Mouse (Mus musculus): ENCODE results near the gene Pxmp4.

The Pxmp4 gene

DNA sequence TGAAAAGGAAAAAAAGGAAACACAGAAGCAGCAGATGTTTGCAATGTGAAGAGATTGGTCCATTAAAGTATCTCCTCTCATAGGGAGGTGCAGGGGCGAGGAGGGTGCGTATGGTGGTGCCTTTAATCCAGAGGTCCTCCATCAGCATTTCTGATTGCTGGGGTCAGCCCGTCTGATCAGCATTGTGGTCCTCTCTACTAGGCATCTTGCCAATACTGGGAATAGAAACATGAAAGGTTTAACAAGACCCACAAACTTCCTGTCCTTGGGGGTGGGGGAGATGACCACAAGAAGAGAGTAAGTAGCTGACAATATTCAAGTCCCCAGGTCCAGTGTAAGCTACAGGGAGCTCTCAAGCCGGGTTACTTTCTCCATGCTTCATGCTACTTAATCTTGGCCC, 32.8 kb downstream of the Pxmp4 start:
- DNase-seq, result no peak

DNA sequence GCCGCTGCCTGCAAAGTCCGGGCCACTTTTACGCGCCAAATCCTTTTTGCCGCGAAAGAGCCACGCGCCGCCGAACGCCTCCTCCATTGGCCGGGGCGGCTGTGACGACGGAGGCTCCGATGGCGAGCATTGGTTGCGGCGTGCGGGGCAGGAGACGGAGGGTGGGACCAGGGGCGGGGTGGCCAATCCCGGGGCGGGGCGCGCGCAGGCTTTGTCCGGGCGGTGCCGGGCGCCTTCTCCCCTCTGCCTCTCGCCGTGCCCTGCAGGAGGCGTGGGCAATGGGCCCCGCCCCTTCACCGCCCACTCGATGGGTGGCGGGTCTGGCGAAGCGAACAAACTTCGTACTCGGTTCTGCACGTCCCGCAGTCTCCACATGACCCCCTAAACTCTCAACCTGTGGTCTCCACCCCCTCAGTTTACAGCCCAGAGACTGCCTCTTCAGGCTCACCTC, 33.6 kb downstream of the Pxmp4 start, which contains the start of gene E2f1:
Gene E2f1, minus strand, starts transcription at position 57 of the 451 bp plus-strand sequence.
- peak; percentile 97 to 99 for DNase-seq

DNA sequence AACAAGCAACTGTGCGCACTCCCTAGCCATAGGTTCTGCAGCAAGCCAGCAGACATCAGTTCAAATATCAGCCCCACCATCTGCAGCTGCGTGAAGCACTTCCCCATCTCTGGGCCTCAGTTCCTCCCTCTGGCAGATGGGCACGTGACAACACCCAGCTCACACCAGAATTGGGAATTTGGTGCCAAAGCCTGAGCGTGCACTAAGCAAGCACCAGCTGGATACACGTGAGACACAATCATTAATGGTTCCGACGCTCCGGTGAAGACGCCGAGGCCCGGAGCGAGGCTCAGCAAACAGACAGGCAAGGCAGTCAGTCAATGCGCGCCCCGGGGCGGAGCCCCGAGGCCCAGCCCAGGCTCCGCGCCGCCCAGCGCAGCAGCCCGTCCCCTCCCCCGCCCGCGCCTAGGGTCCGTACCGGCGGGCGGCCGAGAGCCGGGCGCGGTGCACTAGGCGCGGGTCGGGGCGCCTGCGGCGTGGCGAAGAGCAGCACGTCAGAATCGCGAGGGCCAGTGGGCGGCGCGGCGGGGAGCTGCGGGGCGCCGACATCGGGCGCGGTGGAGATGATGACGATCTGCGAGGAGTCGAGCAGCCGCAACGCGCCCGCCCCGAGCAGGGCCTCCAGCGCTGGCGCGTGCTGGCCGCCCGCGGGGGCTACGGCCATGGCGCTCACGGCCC, 34.3 kb downstream of the Pxmp4 start:
- DNase-seq, result peak; percentile 79 to 87

DNA sequence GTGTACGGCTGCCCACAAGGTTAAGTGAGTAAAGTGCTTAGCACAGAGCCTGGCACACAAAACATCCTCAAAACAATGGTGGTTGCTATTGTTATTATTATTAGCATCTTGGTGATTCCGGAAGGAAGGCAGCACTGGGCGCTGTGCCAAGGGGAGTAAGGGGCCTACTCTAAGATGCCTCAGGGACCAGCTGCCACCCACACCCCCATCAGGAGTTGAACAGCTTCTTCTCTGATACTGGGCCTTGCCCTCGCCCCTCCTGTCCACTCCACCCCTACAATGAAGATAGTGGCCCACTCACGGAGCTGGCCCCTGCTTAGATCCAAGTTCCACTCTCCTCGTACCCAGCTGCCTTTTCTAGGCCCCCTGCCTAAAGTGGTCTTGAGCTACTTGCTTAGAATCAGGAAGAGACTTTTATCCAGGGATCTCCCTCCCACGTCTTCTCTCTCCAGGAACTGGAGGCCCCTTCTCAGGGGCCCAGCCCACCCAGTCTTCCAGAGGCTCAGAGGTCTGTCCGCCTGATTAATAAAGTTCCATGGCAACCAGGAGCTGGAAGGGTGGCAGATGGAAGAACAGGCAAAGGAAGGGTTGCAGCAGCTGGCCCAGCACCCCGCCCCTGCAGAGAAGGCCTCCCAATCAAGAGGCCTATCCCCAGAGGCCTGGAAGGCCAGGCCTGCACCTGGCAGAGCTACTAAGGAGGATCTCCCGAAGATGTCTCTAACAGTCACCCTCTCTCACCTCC, 35.0 kb downstream of the Pxmp4 start:
- peak; percentile 66 to 69 for DNase-seq

DNA sequence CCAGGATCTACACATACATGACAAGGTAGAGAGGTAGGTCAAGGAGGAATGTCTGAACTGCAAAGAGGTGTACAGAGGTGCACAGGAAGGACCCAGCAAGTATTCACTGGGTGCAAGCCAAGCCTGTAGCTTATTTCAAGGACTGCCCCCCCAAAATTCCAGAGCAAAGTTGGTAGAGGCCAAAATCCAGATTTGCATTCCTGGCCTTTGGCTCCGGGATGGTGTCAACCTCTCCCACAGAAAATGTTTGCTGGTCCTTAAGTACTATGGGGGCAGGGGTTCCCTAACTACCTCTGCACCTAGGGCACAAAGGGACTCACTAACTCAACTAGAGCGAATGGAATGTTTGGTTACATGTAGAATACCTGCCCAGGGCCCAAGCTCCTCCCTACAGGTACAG, 35.7 kb downstream of the Pxmp4 start:
- no peak for DNase-seq

DNA sequence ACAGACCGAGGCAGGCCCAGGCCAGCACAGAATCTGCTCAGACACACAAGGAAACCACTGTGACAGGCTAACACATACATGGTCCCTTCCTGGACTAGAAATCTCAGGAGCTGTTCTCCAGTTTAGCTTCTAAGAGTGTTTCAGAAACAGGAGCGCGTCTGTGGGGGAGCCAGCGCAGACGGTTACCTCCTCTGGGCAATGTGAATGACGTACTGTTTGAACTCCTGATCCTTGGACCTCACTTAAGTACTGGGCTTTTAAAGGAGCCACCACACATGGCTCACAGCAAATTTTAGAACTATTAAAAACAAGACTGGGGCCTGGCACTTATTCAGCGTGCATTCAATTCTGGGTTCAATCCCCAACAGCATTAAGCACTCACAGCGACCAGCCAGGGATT, 36.9 kb downstream of the Pxmp4 start:
- peak in 1 of 2 experiments; percentile 59 for DNase-seq

DNA sequence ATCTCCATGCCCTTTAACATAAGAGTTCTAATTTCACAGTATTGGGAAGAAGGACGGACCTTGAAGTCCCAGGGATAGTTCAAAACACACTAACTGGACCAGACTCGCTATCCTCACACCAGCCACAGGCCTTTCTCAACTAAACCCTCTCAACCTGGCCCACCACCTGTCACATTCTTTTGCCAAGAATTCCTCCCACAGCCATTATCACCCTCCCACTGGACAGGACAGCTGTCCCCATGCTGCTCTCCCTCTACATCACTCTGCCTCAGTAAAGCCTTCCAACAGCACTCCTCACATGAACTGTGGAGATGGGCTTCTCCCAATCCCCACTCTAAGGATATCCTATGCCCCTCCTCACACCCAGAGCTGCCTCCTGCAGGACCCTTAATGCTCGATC, 37.9 kb downstream of the Pxmp4 start:
- DNase-seq, result peak in 1 of 2 experiments; percentile 38

DNA sequence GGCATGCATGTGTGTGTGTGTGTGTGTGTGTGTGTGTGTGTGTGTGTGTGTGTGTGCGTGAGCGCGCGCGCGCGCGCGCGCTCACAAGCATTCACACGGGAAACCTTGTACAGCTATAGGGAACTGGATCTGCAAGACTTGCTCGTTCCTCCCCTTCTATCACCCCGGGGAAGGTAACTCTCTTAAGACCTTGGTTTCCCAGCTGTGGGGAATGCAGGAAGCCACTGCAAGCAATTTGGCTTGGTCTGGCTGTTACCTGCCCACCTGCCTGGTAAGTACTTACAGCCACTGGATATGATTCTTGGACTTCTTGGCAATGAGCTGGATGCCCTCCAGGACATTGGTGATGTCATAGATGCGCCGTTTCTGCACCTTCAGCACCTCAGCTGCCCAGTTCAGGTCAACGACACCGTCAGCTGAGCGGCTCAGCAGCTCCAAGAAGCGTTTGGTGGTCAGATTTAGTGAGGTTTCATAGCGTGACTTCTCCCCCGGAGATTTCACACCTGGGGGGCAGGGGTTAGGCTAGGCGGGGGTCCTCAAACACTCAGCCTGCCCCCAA, 39.8 kb downstream of the Pxmp4 start:
- DNase-seq, result peak in 1 of 2 experiments; percentile 45

DNA sequence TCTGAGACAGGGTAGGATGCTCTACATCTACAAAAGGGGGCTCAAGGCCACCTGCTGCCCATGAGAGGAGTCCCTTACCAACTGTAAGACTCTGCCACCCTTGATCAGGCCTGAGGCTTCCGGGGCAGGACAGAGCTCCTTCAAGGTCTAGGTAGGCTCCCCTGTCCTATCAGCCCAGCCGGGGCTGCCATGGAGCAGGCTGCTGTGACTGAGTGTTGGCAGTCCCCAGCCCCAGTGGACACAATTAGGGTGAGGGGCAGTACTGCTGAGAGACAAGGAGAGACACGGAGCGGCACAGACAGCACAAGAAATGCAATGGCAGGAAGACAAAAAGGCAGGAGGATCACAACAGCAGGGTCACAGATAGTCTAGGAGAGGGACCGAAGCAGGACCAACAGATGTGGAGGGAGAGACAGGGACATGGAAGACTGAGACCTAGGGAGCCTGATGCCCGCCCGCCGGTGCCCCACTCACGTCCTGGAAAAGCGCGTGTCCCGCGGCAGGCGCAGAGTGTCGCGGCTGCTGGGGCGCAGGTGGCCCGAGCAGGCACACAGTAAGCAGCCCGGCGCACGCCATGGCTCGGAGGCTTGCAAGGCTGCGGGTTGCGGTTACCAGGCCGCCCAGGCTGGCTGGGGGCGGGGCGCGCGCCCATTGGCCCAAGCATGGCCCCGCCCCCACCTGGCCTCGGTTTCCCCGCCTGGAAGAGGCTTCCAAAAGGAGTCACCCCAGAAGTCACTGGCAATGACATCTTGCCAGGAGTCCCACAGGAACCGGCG, 45.1 kb downstream of the Pxmp4 start, which contains the start of gene Necab3:
Gene Necab3, minus strand, starts transcription at position 627 of the 776 bp plus-strand sequence.
- DNase-seq, result peak; percentile 55 to 67

DNA sequence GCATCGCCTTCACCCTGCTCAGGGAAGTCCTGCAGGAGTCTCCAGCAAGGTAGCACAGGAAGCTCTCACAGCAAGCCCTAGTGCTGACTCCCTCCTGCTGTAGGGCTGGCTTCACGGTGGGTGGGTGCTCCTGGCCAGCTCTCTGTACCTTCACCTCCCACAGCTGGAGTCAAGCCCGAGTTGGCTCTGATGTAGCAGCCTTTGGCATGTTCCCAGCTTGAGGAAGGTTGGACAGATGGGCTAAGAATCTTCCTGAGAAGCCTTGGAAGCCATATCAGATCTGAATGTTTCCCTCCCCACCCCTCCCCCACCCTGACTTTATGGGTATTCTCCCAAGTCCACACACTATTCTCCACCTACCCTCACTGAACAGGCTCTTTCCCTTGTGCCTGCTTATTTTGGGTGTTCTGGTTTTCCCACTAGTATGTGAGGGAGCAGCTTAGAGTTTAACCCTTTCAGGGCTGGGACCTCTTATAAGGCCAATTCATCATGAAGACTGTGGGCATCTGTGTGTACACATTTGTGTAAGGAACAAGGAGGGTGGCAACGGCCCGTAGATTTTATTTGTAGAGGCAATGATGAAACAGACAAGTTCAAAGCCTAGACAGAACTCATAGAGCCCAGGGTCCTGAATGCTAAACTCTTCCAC, 46.2 kb downstream of the Pxmp4 start:
- peak; percentile 31 to 53 for DNase-seq

DNA sequence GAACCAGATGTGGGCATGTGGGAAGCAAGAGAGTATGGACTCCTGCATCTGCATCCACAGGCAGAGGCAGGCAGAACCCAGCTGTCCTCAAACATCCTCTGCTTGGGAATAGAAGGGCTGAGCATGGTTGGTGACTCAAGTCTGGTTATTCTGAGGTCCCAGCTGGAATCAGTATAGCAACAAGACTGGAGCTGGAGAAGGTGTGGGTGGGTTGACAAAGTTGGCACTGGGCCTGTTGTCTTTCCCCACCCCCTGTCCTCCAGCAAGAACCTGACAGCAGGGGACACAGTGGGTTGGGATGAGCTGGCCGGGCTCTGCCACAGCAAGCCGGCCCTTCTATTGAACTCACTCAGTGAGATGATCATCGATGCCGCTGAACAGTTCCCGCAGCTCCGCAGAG, 48.3 kb downstream of the Pxmp4 start:
- no peak for DNase-seq

DNA sequence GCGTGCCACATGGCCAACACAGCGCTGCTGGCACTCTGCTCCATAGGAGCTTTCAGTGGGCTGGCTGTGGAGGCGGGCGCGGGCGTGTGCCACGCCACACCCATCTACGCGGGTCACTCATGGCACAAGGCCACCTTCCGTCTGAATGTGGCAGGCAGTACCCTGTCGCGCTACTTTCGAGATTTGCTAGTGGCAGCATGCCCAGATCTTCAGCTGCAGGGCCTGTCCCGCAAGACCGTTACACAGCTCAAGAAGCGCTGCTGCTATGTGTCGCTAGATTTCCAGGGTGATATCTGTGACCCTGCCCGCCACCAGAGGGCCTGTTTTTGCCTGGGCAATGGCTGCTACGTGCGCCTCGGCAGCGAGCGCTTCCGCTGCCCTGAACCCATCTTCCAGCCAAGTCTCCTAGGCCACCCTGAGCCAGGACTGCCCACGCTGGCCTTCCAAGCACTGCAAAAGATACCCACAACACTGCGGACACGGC, 51.0 kb downstream of the Pxmp4 start:
- DNase-seq, result peak; percentile 74 to 81

DNA sequence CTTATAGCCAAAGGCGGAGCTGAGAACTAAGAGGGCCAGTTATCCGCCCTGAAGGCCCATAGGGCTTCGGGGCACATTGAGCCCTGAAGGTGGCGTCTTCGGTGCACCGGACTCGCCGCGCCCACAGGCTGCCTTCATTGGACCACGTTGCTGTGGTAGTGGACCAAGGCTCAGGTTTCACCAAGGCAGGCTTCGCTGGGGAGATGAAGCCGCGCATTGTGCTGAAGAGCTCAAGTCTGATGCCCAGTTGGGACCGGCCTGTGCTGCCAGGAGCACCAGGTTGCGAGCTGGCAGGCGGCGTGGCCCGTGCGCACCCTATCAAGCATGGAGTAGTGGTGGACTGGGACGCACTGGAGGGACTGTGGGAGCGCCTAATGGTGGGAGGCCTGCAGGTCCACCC, 51.6 kb downstream of the Pxmp4 start:
- DNase-seq, result peak in 1 of 2 experiments; percentile 54

DNA sequence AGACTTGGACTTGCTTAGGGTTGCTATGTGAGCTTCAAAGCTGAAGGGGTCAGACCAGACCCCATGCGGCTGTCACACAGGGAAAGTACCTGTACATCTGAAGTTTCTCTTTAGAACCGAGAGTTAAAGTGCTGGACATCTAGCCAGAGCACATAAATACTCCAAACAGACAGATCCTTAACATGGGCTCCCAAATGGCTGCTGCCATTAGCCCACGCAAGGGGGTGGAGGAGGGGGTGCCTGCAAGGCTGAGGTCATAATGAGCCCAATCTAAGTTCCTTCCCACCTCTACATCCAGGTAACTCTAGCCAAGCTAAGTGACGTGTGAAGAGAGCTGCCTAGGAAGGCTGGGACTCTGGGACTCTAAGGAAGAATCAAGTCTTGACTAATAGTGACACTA, 52.0 kb downstream of the Pxmp4 start, which contains the start of gene Actl10:
Gene Actl10, plus strand, starts transcription at position 301 of the 400 bp plus-strand sequence.
- no peak for DNase-seq

DNA sequence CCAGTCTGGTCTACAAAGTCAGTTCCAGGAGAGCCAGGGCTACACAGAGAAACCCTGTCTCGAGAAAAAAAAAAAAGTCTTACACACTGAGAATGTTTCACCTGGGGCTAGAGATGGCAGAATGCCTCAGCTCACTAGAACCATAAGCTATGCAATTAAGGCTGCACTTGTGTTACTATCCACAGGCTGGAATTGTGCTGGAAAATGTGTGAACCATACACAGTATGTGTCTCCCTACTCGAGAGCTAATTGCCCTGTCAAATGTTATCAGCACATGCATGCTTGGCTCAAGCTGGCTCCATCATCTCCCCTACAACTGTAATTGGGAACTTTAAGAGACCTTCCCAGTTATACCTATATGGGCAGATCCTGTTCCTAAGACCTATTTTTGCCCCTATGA, 52.6 kb downstream of the Pxmp4 start:
- DNase-seq, result no peak

DNA sequence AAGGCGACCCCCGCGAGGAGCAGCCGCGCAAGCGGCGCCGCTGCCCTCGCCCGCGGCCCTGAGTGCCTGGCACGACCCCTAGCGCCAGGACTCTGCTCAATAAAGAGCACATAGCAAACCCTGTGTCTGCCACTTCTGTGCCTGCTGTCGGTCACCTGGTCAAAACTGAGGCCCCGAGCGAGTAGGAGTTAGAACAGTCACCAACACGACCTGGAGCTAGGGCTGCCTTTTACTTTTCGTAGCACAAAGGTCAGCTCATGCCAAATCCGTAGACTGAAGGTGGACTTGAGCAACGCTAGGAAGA, 53.7 kb downstream of the Pxmp4 start:
- no peak for DNase-seq

DNA sequence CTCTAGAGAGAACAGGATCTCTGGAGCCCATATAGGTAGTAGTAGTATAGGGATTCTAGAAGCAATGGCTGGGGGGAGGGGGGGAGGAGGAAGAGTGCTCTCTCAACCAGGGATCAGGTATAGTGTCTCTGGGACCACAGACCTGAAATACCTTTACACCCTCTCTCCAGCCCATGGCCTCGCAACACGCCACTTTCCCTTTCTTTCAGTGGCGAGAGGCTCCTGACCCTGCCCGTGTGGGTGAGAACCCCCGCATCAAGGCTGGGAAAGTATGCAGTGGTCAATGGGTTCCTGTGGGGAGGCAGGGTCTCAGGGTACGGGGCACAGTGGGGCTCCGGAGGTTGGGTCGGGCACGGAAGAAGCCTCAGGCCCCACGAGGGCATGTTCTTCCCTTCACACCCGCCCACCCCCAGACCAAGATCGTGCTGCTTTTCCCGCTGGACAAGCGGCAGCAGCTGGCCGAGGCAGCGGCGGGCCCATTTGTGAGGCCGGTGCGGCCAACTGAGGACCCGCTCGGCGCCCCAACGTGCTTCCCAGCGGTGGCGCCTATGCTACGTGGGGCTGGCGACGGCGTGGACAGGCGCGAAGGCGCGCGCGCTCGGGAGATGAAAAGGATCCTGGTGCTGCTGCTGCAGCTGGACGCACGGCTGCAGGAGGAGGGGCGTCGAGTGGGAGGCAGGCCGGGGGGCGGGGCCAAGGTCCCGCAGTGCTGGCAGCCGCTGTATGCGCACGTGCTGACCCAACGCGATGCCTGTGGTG, 54.2 kb downstream of the Pxmp4 start:
- DNase-seq, result peak; percentile 84 to 89

DNA sequence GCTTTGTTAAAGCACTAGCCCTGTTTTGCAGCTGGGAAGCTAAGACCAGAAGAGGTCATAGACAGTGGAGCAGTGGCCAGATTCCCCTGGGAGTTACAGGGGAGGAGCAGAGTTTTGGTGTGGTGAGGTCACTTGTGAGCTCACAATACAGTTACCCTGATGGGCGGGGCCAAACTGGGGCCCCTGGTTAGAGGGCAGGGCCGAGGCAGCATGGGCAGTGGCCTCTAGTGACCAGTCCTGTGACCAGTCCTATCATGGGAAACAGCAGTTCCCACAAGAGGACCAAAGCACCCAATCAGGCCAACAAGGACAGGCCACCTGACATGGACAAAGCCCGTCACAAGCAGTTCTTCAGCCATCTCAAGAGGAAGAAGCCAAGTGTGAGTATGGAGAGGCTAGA, 54.8 kb downstream of the Pxmp4 start:
- DNase-seq, result peak in 1 of 2 experiments; percentile 47

DNA sequence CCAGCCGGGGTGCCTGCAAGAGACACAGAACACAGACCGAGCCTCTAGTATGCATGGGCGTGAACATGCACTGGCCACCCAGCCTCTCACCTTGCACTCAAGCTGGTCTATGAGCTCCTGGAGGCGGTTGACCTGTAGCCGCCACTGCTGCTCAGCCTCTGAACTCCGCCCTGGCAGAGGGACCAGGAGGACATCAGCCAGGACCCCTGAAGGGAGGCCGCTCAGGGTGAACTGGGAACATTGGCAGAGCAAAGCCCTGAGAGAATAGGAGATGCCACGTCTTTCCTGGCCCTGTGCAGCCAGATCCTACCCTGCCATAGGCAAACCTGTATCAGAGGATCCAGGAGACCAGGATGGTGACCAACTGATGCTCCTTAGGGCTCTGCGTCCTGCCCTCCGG, 56.8 kb downstream of the Pxmp4 start, which contains the start of gene 1700003F12Rik:
Gene 1700003F12Rik, plus strand, starts transcription at position 375 of the 400 bp plus-strand sequence.
- no peak for DNase-seq

DNA sequence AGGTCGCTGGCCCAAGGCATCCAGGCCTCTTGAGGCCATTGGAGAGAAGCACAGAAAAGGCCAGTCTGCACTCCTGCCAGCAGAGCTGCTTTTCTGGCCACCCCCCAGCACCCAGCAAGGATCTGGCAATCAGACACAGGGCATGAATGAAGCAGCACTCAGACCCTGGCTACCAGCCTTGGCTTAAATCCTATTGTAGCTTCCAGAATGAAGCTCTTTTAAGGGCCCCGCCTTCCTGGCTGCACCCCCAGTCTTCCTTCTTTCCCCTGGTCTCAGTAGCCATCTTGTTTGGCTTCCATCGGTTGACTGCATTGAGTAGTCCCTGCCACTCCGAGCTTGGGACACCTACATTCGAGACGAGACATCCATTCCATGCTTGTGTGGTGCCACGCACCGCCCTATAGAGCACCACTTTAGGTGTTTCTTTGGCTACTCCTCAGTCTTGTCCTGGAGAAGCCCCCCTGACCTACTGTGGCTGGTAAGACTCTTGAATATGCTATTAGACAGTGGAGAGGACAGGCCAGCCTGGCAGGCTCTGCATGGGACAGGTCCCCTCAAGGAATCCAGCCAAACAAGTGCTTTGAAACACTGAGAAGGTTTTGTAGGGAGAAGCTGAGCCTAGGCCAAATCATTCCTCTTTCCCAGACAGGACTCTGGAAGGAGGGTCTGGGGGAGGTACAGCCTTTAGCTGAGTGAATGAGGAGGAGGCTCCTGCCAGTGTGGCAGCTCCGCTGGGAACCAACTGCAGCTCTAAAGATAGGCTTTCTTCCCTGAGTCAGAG, 59.8 kb downstream of the Pxmp4 start:
- no peak for DNase-seq

DNA sequence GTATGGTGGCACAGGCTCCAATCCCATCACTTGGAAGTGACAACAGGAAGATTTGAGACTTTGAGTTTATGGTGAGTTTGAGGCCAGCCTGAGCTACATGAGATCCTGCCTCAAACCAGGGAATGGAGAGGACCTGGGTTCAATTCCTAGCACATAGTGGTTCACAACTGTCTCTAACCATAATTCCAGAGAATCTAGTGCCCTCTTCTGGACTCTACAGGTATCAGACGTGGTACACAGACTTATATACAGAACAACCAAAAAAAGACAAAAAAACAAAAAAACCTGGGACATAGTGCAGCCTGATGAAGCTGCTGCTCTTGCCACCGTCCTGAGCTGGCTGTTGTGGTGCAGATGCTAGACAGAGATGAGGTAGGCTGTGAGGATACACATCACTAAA, 61.9 kb downstream of the Pxmp4 start:
- no peak for DNase-seq
